Mouse (Mus musculus): ENCODE results near the gene Klf12. TPM values are rescaled to one million over a fixed set of nuclear protein-coding genes. Genes with fewer than 3 reads are reported as not detected.

The Klf12 gene
- polyA plus RNA-seq, 1 experiment from 2014 or later = 11.8 TPM

GRCm38 (mm10) chr14:100017219-100017618, 267.3 kb downstream of the Klf12 start:
- no peak overlapping the region for H3K9ac ChIP-seq (ENCODE audit: low read depth, low read length)
- DNase-seq (ENCODE audit: low spot score) = no peak
- WGBS = 64% methylated on average over 2 of the region's 2 CpGs
- no peaks in the 10 kb centered on the region for H3K9me3 ChIP-seq (ENCODE audit: control insufficient read depth, low read length)
- H3K4me1 ChIP-seq (replicated peaks; ENCODE audit: control insufficient read depth, insufficient read depth, low read length) = no peaks in the 10 kb centered on the region
- H3K36me3 ChIP-seq (ENCODE audit: control insufficient read depth, insufficient read depth, low read length) = no peaks in the 10 kb centered on the region
- no peak overlapping the region for H3K27ac ChIP-seq (ENCODE audit: low read depth, low read length)
- H3K27me3 ChIP-seq (replicated peaks; ENCODE audit: control insufficient read depth, insufficient read depth, low read length) = no peaks in the 10 kb centered on the region
- no peak overlapping the region for H3K4me3 ChIP-seq (ENCODE audit: low read depth, low read length)
- no peak for ATAC-seq (replicated peaks; ENCODE audit: low FRiP score)
- no peak overlapping the region for H3K4me2 ChIP-seq

- WGBS = 50% methylated on average over 5 of the region's 5 CpGs
- ATAC-seq (replicated peaks; ENCODE audit: low FRiP score) (no peak), DNase-seq (ENCODE audit: low spot score) (no peak)
- H3K9me3 ChIP-seq (ENCODE audit: control insufficient read depth, low read length) = no peaks in the 10 kb centered on the region
- H3K4me1 ChIP-seq (replicated peaks; ENCODE audit: control insufficient read depth, insufficient read depth, low read length) = no peaks in the 10 kb centered on the region
- no peak overlapping the region for H3K4me2 ChIP-seq
- no peak overlapping the region for H3K4me3 ChIP-seq (ENCODE audit: low read depth, low read length)
- H3K27ac ChIP-seq (ENCODE audit: low read depth, low read length) = no peak overlapping the region
- H3K9ac ChIP-seq (ENCODE audit: low read depth, low read length) = no peak overlapping the region
- H3K36me3 ChIP-seq (ENCODE audit: control insufficient read depth, insufficient read depth, low read length) = no peaks in the 10 kb centered on the region
- no peaks in the 10 kb centered on the region for H3K27me3 ChIP-seq (replicated peaks; ENCODE audit: control insufficient read depth, insufficient read depth, low read length)
Observed at GRCm38 (mm10) chr14:100010525-100010924, 274.0 kb downstream of the Klf12 start.

DNA sequence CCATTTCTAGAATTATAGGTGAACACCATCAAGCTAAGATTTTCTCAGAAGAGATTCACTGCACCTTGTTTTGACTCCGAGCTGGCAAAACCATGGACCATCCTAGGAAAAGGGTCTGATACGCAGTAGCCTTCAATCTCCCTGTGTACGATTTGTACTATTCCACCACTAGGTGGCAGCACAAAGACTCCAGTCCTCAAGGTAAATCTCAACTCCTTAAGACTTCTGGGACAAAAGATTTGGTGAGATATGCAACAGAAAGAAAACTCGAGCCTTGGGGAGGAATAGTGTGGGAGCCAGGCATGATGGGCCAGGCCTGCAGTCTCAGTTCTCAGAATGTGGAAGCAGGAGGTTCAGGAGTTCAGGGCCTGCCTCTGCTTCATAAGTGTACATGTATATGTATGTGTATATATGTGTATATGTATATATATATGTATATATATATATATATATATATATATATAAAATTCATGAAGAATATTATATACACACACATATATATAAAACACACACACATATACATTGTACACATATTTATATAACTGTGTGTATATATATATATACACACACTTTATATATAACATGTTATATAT, 274.6 kb downstream of the Klf12 start:
- Histone ChIP-seq H3K9ac (ENCODE audit: low read depth, low read length) (no peak overlapping the region), H3K27ac (ENCODE audit: low read depth, low read length) (no peak overlapping the region), H3K4me1 (replicated peaks; ENCODE audit: control insufficient read depth, insufficient read depth, low read length) (no peaks in the 10 kb centered on the region), H3K36me3 (ENCODE audit: control insufficient read depth, insufficient read depth, low read length) (no peaks in the 10 kb centered on the region), H3K9me3 (ENCODE audit: control insufficient read depth, low read length) (no peaks in the 10 kb centered on the region), H3K4me2 (no peak overlapping the region), H3K27me3 (replicated peaks; ENCODE audit: control insufficient read depth, insufficient read depth, low read length) (no peaks in the 10 kb centered on the region), H3K4me3 (ENCODE audit: low read depth, low read length) (no peak overlapping the region)
- DNase-seq (ENCODE audit: low spot score) = peak; percentile 30
- ATAC-seq (replicated peaks; ENCODE audit: low FRiP score) = no peak
- WGBS = 45% methylated on average over 4 of the region's 4 CpGs

DNA sequence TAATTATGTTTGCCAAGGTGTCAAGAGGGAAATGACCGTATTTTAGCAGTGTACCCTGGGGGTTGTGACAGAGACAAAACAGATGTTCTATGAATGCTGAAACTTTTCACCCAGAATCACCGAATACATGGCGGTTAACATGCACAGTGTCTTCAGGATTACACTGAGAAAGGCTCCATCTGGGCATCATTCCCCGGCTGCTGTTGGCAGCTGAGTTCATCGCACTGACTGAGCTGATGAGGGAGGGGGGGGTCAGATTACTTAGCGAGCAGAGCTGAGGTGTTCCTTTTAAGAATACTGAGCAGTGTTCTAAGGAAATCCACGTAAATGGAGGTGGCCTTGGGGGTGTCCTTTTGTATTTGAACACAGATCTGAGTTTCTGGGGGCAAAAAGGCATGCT, 301.0 kb downstream of the Klf12 start:
- no peaks in the 10 kb centered on the region for H3K4me1 ChIP-seq (replicated peaks; ENCODE audit: control insufficient read depth, insufficient read depth, low read length)
- no peaks in the 10 kb centered on the region for H3K27me3 ChIP-seq (replicated peaks; ENCODE audit: control insufficient read depth, insufficient read depth, low read length)
- no peaks in the 10 kb centered on the region for H3K9me3 ChIP-seq (ENCODE audit: control insufficient read depth, low read length)
- H3K27ac ChIP-seq (ENCODE audit: low read depth, low read length) = no peak overlapping the region
- no peak for DNase-seq (ENCODE audit: low spot score)
- no peaks in the 10 kb centered on the region for H3K36me3 ChIP-seq (ENCODE audit: control insufficient read depth, insufficient read depth, low read length)
- 72% methylated on average over 7 of the region's 7 CpGs for WGBS
- H3K4me2 ChIP-seq = no peak overlapping the region
- no peak overlapping the region for H3K9ac ChIP-seq (ENCODE audit: low read depth, low read length)
- ATAC-seq (replicated peaks; ENCODE audit: low FRiP score) = no peak
- H3K4me3 ChIP-seq (ENCODE audit: low read depth, low read length) = no peak overlapping the region

- Histone ChIP-seq H3K27ac (ENCODE audit: low read depth, low read length) (no peak overlapping the region), H3K9me3 (ENCODE audit: control insufficient read depth, low read length) (no peaks in the 10 kb centered on the region), H3K36me3 (ENCODE audit: control insufficient read depth, insufficient read depth, low read length) (no peaks in the 10 kb centered on the region), H3K27me3 (replicated peaks; ENCODE audit: control insufficient read depth, insufficient read depth, low read length) (no peaks in the 10 kb centered on the region), H3K4me1 (replicated peaks; ENCODE audit: control insufficient read depth, insufficient read depth, low read length) (no peaks in the 10 kb centered on the region), H3K9ac (ENCODE audit: low read depth, low read length) (no peak overlapping the region), H3K4me3 (ENCODE audit: low read depth, low read length) (no peak overlapping the region), H3K4me2 (no peak overlapping the region)
- WGBS = 83% methylated on average over 3 of the region's 3 CpGs
- ATAC-seq (replicated peaks; ENCODE audit: low FRiP score) = no peak
- no peak for DNase-seq (ENCODE audit: low spot score)
Observed at GRCm38 (mm10) chr14:99981209-99981608, 303.3 kb downstream of the Klf12 start.

DNA sequence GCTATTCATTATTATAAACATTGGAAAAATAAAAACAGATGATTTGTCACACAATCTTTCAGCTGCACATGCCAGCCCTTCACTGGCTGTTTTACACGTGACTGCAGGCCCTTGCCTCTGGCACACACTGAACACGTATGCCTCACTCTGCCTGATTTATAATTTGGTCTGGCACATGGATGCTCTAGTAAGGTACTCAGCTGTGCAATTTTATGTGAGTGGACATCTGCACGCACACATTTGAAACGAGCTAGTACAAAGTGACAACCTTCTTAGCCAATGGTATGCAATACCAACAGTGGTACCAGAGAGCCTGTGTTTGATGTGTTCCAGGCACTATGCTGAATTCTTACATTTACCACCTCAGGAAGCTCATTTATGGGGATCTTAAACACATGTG, 316.6 kb downstream of the Klf12 start:
- no peaks in the 10 kb centered on the region for H3K36me3 ChIP-seq (ENCODE audit: control insufficient read depth, insufficient read depth, low read length)
- H3K27ac ChIP-seq (ENCODE audit: low read depth, low read length) = no peak overlapping the region
- no peaks in the 10 kb centered on the region; the same call in 1 of the 2 replicates for H3K9me3 ChIP-seq (ENCODE audit: control insufficient read depth, low read length)
- H3K4me1 ChIP-seq (replicated peaks; ENCODE audit: control insufficient read depth, insufficient read depth, low read length) = no peaks in the 10 kb centered on the region
- no peak overlapping the region for H3K4me2 ChIP-seq
- H3K4me3 ChIP-seq (ENCODE audit: low read depth, low read length) = no peak overlapping the region
- H3K9ac ChIP-seq (ENCODE audit: low read depth, low read length) = no peak overlapping the region
- WGBS = 83% methylated on average over 4 of the region's 4 CpGs
- H3K27me3 ChIP-seq (replicated peaks; ENCODE audit: control insufficient read depth, insufficient read depth, low read length) = no peaks in the 10 kb centered on the region
- ATAC-seq (replicated peaks; ENCODE audit: low FRiP score) (no peak), DNase-seq (ENCODE audit: low spot score) (no peak)

DNA sequence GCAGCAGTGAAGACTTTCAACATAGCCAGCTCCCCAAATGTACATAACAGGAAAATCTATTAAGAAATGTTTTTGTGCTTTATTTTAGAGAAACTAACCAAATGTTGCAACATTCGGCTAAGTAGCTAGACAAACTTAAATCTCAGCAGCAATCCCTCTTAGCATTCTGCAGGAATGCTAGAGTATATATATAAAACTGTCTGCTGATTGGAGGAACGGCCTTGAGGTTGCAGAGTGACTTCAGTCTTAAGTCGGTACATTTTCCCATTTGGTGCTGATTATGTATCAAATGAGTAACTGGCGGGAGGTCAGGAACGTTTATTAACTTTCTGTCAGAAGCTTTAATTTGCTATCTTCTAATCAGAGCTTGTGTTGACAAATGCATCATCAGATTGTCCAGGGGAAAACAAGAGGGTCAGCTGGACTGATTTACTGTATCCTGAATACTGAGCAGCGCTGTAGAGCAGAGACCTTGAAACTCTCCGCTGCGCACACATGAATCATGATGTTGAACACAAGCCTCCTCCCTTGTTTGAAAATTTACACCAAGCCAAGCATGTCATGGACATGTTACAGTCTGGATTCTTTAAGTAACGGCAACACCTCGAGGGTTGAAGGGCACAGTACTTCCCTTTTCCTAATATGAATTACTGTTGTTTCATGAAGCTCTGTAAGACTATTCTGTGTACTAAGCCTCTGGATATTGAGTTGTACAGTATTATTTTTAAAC, 323.8 kb downstream of the Klf12 start:
- Histone ChIP-seq H3K36me3 (ENCODE audit: control insufficient read depth, insufficient read depth, low read length) (no peaks in the 10 kb centered on the region), H3K27me3 (replicated peaks; ENCODE audit: control insufficient read depth, insufficient read depth, low read length) (no peaks in the 10 kb centered on the region), H3K9me3 (ENCODE audit: control insufficient read depth, low read length) (no peaks in the 10 kb centered on the region; the same call in 1 of the 2 replicates), H3K4me2 (no peak overlapping the region), H3K4me1 (replicated peaks; ENCODE audit: control insufficient read depth, insufficient read depth, low read length) (no peaks in the 10 kb centered on the region), H3K27ac (ENCODE audit: low read depth, low read length) (no peak overlapping the region), H3K4me3 (ENCODE audit: low read depth, low read length) (no peak overlapping the region), H3K9ac (ENCODE audit: low read depth, low read length) (no peak overlapping the region)
- ATAC-seq (replicated peaks; ENCODE audit: low FRiP score) (no peak), DNase-seq (ENCODE audit: low spot score) (no peak)
- WGBS = 80% methylated on average over 10 of the region's 10 CpGs

- no peaks in the 10 kb centered on the region for H3K27me3 ChIP-seq (replicated peaks; ENCODE audit: control insufficient read depth, insufficient read depth, low read length)
- H3K4me2 ChIP-seq = no peak overlapping the region
- no peak for ATAC-seq (replicated peaks; ENCODE audit: low FRiP score)
- WGBS = 83% methylated on average over 4 of the region's 4 CpGs
- H3K4me3 ChIP-seq (ENCODE audit: low read depth, low read length) = no peak overlapping the region
- DNase-seq (ENCODE audit: low spot score) = no peak
- no peak overlapping the region for H3K27ac ChIP-seq (ENCODE audit: low read depth, low read length)
- H3K36me3 ChIP-seq (ENCODE audit: control insufficient read depth, insufficient read depth, low read length) = no peaks in the 10 kb centered on the region
- no peaks in the 10 kb centered on the region for H3K4me1 ChIP-seq (replicated peaks; ENCODE audit: control insufficient read depth, insufficient read depth, low read length)
- H3K9me3 ChIP-seq (ENCODE audit: control insufficient read depth, low read length) = no peaks in the 10 kb centered on the region
- H3K9ac ChIP-seq (ENCODE audit: low read depth, low read length) = no peak overlapping the region
Observed at GRCm38 (mm10) chr14:99955133-99955532, 329.3 kb downstream of the Klf12 start.

Data from liver, embryonic 11.5 days (tissue).